Mouse (Mus musculus) layer of hippocampus, adult 9-11 months (tissue): ENCODE measurements around the gene Gm16381.
"Not testable (repeated sequence)": the region's sequence is repeated elsewhere in the genome, so short reads cannot be mapped to it uniquely, and the experiment has no call there.

Source experiments
- DNase-seq: peaks from one replicate; pipeline ENCODE4 v3.0.0; 2022

Gm16381 gene

DNA sequence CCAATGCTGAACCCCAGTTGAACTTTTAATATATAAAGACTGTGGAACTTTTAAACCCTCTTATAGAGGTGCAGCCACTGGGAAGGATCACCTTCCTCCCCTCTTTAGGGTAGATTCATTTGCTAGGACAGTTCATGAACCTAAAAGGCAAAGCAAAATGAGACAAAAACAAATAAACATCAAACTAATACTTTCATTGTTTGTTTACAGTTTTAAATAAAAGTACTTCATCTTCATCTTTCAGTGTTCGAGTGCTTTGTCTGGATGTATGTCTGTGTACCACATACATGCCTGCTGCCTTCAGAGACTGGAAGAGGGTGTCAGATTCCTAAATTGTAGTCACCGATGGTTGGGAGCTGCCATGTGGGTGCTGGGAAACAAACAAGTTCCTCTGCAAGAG is at the start of gene Gm16381:
Gene Gm16381 (minus strand): TSS at position 101 of the 400 bp plus-strand sequence.
- not testable (repeated sequence) for DNase-seq

- not testable (repeated sequence) for DNase-seq
Measured at GRCm38 (mm10) chr12:87652916-87653703, 8.7 kb upstream of the Gm16381 start.

- not testable (repeated sequence) for DNase-seq
Measured at GRCm38 (mm10) chr12:87618569-87618968, 25.9 kb downstream of the Gm16381 start, which contains the start of gene Gm4027. Gene Gm4027, plus strand, starts transcription at chr12:87618869.

DNA sequence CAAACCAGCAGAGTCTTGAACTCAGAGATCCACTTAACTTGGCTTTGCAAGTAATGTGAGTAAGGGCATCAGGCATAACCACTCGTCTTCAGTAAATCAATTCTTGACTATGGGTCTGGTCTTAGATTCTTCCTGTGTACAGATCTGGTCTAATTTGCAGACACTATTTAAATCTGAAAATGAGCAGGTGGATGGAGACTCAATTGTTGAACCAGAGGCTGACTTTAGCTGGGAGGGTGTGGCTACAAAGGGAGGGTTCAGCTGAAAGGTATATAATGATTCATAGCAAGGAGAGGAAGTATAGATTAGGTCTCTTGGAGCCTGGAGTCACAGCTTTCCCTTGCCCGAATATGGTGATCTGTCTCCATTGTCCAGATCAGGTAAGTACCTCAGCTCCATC is 42.0 kb downstream of the Gm16381 start, which contains the start of gene Oog1:
Gene Oog1 (plus strand): TSS at position 301 of the 400 bp plus-strand sequence.
- DNase-seq: not testable (repeated sequence)

GRCm38 (mm10) chr12:87601388-87601787 is 43.0 kb downstream of the Gm16381 start:
- not testable (repeated sequence) for DNase-seq
